Mouse (Mus musculus) inflammation-experienced regulatory T-cells, adult 6 months (primary cell): ENCODE results near the gene Zc2hc1b. TPM values are rescaled to one million over a fixed set of nuclear protein-coding genes. Genes with fewer than 3 reads are reported as not detected.
A peak's percentile ranks its signal among the peaks of the same experiment; 100 is the strongest.
"Not testable (repeated sequence)": the region's sequence is repeated elsewhere in the genome, so short reads cannot be mapped to it uniquely, and the experiment has no call there.

Experiments used
- ATAC-seq: one replicate; pipeline ENCODE4 v1.8.0; 2017
- polyA plus RNA-seq, 3 experiments: library from polyadenylated mRNA; unstranded; fragments of 100-300 nt; shearing (Covaris generic); gene quantifications; one replicate each; pipeline ENCODE4 v1.2.1; 2017

Zc2hc1b gene
- polyA plus RNA-seq: not detected

DNA sequence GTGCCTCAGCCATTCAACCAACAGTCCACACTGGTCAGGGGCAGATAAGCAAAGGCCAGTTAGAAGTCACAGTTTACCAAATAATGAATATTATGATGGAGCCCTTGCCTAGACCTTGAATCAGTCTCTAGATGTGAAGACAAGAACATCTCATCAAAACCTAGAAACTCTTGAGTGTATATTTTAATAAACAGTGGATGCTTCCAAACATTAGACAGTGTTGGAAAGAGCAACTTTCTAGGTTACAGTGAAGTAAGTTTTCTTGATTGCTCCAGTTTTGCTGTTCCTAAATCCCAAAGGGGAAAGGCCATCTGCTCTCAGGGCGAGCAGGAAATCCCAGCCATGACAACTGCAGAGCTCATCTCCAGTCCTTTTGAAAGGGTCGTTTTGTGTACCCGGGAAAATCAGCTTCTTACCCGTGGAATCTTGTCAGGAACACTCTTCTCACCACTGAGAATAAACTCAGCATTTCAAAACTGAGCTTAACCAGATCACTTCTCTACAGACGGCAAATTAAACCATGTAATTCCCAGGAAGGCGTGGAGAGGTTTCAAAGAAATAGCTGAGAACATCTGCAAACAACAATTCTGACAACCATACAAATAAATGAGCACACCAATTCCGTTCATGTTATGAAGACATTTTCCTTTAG, at the start of gene Zc2hc1b:
TSS of gene Zc2hc1b (minus strand) at position 51 of the 652 bp plus-strand sequence.
- no peak for ATAC-seq

DNA sequence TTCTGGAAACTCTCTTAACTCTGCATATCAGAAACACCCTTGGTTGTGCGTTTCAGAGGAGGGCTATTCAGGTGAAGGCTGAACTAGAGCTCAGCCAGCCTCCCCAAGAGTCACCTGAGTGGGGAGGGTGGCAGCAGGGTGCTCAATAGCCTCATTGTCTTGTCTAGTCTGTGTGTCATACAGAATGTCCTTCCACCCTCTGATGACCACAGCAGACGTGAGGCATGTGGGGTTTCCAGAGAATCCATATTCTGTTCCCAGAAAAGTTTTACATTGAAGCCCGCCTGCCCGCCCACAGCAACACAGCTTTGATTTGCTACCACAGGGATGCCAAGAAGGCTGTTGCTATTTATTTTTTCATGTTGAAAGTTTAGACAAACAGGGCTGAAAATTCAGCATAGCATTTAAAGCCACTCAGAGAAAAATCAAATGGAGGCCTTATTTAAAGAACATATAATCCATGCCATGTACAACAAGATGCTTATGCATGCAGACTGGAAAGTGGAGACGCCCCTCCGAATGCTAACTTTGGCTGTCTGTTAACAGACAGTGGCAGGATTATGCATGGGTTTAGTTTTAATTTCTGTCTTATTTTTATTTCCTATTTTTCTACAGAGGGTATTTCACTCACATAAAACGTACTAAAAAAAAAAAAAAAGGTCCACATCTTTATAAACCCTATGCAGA, 47.7 kb upstream of the Zc2hc1b start:
- no peak for ATAC-seq

DNA sequence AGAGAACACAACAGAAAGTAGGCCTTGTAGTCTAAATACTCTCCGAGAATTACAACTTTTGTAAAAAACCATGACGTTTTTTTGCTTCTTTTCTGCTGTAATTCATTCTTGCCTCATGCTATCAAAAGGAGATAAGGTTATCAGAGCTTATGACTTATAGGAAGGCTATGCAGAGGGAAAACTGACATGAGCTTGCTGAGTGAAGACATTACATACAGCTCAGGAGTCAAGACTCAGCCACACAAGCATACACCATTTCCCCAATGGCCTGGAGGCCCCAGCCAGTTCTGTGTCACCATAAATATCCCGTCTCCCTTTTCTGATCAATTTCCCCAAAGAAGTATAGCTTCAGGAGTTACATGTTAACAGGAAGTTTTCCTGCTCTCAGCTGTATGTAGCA, 44.3 kb upstream of the Zc2hc1b start:
- ATAC-seq: no peak

DNA sequence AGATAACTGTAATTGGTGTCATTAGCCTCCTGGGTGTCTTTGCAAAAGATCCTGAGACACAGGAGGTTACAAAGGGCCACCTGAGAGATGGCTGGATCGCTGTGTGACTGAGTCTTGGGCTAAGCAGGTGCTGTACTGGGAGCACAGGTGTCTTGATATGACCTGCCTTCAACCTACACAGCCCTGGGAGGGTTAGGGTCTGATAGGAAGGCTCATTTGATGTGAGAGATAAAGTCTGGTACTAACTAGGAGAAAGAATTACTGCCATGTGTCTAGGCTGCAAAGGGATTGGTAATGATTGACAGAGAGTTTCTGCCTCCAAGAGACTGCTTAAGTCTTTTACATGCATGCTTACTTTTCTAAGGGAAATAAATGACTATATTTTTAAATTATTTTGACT, 42.2 kb upstream of the Zc2hc1b start:
- ATAC-seq: no peak

DNA sequence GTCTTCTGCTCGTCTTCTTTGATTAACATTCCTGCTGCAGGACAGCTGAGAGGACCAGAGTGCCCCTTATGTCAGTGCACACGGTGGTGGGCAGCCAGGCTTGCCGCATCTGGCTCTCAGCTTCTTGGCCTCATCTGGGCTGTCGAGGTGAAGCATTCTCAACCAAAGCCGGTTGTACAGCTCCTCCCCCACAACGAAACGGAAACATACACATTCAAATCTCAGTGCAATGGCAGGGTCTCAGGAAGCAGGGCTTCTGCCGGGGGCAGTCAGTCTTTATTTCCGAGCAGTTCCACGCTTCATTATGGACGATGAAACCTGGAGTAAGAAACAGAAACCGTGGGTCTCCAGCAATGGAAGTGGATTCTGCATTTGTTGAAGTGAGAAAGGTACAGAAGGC, 36.1 kb upstream of the Zc2hc1b start:
- no peak for ATAC-seq

DNA sequence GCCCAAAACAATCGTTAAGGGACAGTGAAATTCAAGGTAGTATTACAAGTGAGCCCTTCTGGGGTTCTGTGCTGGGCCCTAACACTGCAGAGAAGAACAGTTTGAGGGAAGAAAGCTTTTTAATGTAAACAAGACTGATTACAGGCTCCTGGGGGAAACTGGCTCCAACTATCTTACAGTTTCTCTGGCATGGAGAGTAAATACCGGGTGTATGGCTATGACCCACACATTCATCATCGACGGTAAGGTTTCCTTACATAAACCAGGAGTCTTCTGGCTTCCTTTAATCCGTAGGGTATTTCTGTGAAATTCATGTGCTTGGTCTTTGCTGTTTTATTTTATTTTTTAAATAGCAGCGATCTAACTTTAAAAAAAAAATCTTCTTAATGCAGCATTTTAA, 35.0 kb upstream of the Zc2hc1b start:
- no peak for ATAC-seq

DNA sequence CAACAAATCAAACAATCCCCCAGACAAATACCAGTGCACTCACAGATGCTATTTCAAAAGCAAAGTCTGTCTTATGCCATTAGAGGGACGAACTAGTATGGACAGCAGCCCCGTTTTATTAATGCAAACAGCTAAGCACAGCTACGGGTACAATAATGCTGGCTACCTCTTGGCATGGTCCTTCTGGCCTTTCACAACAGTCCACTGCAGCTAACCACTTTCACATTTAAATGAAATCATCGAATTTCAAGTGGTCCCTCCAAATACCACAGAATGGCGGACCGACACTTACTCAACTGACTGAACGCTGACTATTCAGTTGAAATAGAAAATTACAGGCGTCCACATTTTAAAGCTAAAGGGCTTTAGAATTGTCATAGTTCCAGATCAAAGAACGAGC, 34.5 kb upstream of the Zc2hc1b start:
- no peak for ATAC-seq

DNA sequence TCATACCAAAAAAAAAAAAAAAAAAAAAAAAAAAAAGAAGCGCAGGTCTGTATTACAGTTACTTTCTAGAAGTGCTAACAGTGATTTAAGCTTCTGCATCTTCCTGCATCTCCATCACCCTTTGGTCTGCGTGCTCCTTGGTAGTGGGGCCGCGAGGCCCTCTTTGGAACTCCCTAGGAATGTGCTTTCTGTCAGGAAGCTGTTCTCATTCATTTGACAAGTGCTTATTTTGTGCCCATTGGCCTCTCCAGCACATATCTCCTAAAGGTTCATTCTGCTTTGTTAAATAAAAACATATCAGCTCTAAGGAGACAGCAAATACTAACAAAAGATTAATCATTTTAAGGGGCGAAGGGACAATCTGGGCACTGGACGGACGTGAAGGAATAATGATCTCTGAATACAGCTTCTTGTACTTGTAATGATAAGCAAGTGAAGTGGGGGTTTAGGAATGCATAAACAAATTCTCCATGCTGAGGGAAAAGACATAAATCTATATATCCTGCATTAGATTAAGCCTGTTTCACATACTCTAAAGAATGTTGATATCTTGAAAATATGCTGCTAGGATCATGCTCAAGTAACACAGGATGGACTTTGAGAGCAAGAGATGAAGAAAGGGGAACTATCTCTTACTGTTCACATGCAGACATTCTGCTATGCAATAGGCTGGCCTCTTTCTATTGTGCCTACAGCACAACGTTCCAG, 32.3 kb upstream of the Zc2hc1b start:
- ATAC-seq: no peak

DNA sequence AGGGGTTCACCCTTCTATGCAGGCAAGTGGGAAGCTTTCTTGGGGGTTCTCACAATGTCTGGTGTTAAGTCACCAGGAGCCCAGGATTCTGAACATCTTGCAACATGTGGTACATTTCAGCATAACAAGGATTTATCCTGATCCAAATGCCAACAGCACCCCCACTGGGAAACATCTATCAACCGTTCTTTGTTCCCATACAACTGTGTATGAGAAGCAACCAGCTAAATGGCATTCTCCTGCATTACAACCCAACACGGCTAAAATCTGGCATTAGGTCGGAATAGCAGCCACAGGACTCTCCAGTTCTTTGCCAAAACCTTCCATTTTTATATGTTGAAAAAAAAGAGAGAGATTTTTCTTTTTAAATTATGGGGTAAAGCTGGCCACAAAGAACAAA, 31.7 kb upstream of the Zc2hc1b start:
- no peak for ATAC-seq

DNA sequence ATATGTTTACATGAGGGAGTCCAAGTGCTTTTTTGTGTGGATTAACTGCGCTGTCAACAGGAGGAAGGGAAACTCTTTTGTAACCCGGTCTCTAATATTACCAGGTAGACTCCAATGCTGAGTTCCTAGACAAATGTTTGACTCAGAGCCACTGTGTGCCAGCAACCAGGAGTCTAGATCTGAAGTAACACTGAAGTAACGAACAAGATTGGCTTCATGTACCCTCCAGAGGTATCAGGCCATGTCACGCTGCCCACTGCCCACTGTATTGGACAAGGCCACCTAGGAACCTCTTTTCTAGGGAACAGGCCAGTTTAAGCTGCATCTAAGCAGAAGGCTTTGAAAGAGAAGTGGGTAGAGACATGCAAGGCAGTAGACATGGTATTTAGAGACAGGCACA, 31.2 kb upstream of the Zc2hc1b start:
- ATAC-seq: no peak

DNA sequence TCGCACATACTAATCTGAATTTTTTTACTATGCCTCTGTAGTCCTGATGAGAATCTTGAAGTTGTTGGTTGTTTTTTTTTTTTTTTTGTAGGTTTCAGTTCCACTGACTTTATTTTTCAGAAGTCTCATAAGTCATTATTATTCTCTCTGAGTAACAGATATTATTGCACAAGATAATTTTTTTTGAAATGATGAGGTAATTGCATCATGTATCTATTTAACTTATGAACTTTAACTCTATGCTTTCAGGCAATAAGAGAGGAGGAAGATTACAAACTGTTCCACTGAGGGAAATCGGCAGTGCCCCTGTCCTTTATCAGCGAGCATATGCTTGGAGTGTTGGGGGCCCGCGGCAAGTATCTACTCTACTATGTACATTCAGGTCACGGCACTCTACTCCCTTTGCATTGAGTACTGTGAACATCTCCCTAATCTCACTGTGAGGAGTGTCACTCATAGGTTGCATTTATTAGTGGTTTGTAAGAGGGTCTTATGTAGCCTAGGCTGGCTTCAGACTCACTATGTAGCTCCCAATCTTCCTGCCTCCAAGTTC, 24.0 kb upstream of the Zc2hc1b start:
- ATAC-seq: no peak

DNA sequence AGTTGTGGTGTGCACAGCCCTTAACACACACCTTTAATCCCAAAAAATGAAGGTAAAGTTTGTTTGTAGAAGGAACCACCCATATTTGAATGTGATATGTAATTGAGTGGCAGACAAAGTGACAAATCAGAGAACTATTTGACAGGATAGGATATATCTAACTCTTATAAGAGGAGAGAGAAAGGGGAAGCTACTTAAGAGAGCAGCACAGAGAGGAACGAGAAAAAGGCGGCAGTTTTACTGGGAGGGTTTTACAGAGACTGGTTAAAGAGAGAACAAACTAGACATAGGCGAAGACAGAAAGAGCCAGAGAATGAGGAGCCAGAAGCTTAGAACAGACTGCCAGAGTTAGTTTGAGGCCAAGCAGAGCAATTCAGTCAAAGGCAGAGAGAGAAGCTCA, 23.0 kb upstream of the Zc2hc1b start:
- ATAC-seq: no peak

DNA sequence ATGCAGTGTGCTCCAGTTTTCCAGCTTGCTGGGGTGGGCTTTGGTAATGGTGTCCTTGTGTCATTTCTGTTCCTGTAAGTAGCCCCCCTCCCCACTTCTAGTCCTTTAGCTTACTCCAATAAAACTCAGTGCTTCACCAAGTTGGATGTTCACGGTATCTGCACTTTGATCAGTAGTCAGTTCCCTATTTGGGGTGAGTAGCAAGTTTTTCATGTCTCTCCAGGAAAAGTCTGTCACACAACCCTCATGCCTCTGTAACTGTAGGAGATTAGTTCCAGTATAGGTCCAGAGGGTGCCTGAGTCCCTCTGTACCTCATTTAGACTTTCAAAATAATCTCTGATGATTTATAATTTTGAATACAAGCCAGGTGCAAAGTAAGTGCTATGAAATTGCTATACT, 21.4 kb upstream of the Zc2hc1b start:
- ATAC-seq: no peak

DNA sequence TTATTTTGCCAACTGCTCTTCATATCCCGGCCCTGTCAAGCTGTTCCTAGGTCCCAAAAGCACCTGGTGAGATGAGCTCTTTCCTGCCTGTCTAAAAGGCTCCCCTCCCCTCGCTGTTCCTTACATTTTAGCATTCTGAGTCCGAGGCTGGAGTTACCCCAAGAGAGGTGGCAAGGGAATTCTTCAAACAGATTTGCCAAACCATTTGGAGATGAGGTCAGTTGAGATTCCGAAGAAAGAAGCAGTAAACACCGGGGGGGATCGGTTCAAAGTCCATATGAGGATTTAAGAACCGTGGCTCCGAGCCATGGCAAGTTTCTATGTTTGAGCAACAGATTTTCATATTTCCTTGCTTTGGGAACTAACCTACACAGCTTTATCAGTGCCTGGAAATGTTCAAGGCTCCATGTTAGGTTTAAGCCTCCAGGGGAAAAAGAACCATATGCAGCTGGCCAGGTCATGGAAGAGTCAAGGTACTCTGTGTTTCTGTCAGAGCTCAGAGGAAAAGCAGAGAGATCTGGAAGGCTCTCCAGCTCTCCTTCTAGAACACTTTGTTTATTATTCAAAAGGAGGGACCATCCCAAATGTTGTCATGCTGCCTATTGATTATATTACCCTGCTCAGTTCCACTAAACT, 19.2 kb upstream of the Zc2hc1b start:
- ATAC-seq: no peak

DNA sequence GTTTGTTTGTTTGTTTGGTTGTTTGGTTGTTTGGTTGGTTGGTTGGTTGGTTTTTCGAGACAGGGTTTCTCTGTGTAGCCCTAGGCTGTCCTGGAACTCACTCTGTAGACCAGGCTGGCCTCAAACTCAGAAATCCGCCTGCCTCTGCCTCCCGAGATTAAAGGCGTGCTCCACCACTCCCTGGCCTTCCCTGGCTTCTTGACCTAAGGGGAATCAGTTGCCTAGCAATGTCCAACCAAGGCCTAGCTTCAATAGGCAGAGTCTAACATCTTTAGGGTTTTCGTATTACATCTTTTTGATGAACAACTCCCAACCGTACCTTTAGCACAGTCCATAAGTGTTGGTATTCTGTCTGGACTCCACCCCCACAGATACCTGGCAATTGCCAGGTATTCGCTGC, 15.7 kb upstream of the Zc2hc1b start:
- ATAC-seq: not testable (repeated sequence)

DNA sequence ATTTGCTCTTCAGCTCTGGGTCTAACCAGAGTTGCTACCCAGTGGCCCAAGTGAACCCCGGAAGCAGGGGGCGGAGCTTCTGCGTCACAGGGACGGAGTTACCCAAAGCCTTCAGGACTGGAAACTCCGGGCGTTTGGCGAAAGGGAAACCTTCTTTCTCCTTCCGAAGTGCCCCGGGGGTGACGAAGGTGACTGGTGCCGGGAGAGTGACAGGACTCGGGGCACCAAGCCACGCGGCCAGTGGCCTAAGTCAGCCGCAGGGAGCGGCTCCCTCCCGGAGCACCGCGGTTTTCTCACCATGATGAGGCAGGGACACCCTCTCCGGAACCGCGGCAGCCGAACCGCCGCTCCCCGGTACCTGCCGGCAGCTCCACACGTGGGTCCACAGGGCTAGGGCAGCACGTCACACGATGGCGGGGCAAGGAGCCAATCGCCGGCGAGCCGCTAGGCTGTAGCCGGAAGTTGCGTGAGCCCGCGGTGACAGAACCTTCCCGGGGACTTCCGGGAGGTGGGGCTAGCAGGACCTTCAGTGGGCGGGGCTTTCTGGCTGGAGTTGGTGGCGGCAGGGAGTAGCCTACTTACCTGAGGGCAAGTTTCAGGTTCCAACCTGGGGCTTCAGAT, 15.0 kb upstream of the Zc2hc1b start, which contains the start of gene Ltv1:
TSS of gene Ltv1 (minus strand) at position 438 of the 621 bp plus-strand sequence.
- ATAC-seq: peak; percentile 99

DNA sequence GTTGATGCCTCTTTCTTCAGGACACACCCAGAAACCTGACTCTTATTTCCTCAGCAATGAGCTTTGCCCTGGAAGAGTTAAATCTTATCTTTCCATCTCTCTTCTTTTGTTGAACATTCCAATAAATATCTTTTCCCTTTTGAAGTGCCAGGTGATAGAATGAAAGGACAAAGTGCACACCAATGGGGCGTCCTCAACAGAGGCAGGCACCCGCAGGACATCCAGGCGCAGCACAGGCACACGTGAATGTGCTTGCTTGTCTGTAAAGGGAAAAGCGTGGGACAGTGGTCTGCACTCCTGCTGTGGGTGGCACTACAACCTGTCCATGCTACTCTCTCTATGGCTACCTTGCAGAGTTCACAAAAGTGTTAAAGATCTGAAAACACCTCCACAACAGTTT, 12.1 kb upstream of the Zc2hc1b start:
- ATAC-seq: no peak

DNA sequence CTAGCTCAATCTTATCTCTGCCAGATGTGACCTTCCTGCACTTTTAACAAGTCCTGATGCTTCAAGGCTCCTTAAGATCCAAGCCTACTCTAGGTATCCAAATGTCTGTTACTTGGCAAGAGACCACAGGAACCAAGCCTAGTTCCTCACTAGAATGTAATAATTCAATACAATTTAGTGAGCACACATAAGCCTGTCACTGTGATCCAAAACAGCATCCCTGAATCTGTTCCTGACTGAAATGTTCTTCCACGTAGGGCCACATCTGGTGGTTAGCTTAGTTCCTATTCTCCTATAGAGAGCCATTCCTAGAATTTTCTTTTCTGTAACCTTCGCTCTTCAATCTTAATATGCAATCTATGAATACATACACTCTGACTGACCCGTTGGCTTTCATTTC, 8.9 kb upstream of the Zc2hc1b start:
- ATAC-seq: no peak

DNA sequence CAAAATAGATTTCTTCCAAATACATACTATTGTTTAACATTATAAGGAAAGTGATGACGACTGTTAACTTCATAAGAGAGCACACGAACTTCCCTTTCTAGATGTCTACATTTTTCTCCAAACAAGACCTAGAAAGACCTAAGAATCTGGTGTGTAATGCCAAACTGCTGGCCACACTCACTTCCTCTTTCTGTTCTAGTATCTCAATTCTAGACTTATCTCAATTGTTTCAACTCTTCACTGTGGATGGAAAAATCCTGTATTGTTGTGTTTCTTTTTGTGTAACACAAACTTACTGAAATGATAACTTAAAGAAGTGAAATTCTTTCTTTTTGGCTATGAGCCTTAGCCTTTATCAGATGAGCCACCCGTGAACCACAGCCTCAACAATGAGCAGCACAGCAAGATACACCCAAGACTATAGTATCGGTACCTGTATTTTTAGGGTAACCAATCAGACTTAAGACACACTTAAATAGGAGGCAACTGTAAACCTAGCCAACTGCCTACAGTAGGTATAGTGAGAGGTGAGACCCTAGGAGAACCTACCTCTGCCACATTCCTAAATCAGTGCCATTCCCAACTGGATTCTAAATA, 6.4 kb upstream of the Zc2hc1b start:
- ATAC-seq: no peak

DNA sequence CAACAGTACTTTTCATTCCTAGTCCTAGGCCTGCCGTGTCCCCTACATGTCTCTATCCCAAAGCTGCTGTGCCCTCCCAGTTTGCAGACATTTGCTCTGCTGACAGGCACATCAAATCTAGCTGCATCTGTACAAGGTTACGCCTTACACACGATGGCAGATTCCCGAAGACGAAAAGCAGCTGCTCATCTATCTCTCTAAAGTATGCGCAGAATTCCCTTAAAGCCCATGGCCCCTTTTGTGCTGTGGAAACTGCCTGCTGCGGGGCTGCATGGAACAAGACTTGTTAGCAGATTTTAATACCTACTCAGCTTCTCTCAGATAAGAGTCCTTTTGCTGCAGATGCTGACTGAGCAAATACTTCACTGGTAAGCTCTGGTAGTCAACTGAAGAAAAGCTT, 2.4 kb upstream of the Zc2hc1b start:
- no peak for ATAC-seq

DNA sequence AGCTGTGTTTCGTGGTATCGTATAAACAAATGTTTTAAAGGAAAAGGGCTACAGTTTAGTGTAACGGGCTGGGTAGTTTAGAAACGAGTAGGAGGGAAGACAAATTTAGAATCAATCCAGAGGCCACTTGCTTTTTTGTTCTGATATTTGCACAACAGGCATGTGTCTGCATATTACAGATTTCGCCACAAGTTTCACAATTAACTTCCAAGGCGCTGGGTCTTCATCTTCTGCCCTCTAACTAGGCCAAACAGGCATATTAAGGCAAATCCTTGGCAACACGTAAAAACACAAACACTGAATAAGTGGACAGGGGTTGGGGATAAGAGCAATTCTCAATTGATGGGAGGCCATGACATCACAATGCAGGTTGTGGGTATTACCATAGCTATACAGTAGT, 2.0 kb downstream of the Zc2hc1b start:
- ATAC-seq: no peak

DNA sequence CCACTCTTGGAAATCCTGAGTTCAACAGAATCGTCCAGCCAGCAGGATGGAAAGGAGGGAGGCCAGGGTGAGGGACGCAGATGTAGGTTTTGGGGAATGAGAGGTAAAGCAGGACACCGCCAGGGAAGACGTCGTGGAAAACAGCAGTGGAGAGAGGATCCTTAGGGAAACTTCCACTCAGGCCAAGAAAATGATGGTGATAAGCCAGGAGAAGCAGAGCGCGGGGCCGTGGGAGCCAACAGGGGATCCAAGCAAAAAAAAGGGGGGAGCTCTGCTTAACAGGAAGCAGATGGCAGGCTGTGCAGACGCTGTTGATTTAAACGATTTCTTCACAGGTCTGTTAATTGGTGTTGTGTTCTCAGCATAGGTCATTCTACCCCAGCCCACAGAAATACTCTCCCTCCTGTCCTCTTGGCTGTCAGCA, 5.0 kb downstream of the Zc2hc1b start:
- ATAC-seq: no peak
